ENCODE assay signal across 8 mouse cellular contexts in the genomic region with DNA sequence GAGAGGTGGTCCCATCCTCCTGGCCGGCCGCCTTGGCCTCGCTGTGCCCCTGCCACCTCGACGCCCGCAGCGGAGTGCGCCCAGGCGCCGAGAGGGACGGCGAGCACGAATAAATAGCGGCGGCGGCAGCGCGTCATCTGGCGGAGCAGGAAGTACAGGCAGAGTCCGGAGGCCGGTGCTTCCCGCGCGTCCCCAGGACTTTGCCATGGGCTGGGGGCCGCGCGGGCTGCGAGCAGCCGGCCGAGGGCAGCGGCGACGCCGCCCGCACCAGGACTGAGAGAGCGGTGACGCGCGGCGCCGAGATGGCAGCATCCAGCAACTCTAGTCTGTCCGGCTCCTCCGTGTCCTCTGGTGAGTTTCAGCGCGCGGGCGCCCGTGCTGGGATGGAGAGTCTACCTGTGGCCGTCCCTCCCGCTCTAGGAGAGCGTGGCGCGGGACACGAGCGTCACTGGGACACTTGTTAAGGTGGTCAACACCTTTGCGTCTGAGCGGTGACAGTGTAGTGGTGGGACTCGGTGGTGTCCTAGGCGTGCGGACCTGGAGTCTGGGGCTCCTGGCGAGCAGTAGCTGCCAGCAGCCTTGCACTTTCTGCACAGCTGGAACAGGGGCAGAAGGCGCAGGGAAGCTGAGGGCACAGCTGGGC. TPM values are rescaled to one million over a fixed set of nuclear protein-coding genes. Genes with fewer than 3 reads are reported as not detected.
DNase-seq lines count a peak whose midpoint lies in the region; ATAC-seq and TF ChIP-seq lines count a peak whose summit lies in the region.

No protein-coding gene starts in this region.

- under 1% methylated on average over 61 of the region's 62 CpGs for WGBS in bone marrow, adult 2 months
- WGBS in embryonic facial prominence, embryonic 14.5 days: 0% methylated on average over 36 of the region's 62 CpGs
- under 1% methylated on average over 62 of the region's 62 CpGs for WGBS in lung, embryonic 14.5 days
- under 1% methylated on average over 62 of the region's 62 CpGs for WGBS in neural tube, embryonic 13.5 days

- intact Hi-C loops in heart, postnatal 10 days (cut with DNase I): loop anchor here (5.0 kb wide), 1 partner anchor 258 kb away; no protein-coding TSS in a partner anchor

- H3K4me1 ChIP-seq in bone marrow, adult 2 months (ENCODE audit: control insufficient read depth, insufficient read depth, low read length): no peaks in the 10 kb centered on the region
- H3K4me1 ChIP-seq in embryonic facial prominence, embryonic 14.5 days (ENCODE audit: control insufficient read depth, insufficient read depth, low read length): 0 out of 2 replicates have a peak, but pooled peaks cover 2% of the 10 kb centered on the region
- 0 out of 2 replicates have a peak, but pooled peaks cover 8% of the 10 kb centered on the region for H3K4me1 ChIP-seq in lung, embryonic 14.5 days (ENCODE audit: insufficient read depth)
- H3K4me1 ChIP-seq in neural tube, embryonic 13.5 days (replicated peaks): peaks cover 38% of the 10 kb centered on the region

- peaks cover 10% of the 10 kb centered on the region for H3K27me3 ChIP-seq in embryonic facial prominence, embryonic 14.5 days (replicated peaks; ENCODE audit: control insufficient read depth, insufficient read depth, low read length)
- H3K27me3 ChIP-seq in lung, embryonic 14.5 days (ENCODE audit: insufficient read depth, low read length): peaks cover 15% of the 10 kb centered on the region
- H3K27me3 ChIP-seq in neural tube, embryonic 13.5 days: peaks cover 40% of the 10 kb centered on the region

- no peaks in the 10 kb centered on the region for H3K36me3 ChIP-seq in embryonic facial prominence, embryonic 14.5 days (ENCODE audit: control insufficient read depth, insufficient read depth, low read length)
- H3K36me3 ChIP-seq in lung, embryonic 14.5 days (ENCODE audit: insufficient read depth): no peaks in the 10 kb centered on the region
- no peaks in the 10 kb centered on the region for H3K36me3 ChIP-seq in neural tube, embryonic 13.5 days

- peak overlapping the region; percentile 72 for H3K4me3 ChIP-seq in bone marrow, adult 2 months (replicated peaks; ENCODE audit: control insufficient read depth, low read depth, low read length)
- peak overlapping the region; percentile 64 for H3K4me3 ChIP-seq in embryonic facial prominence, embryonic 14.5 days (ENCODE audit: low read depth, low read length)
- H3K4me3 ChIP-seq in lung, embryonic 14.5 days (ENCODE audit: low read depth, low read length): peak overlapping the region; percentile 68
- peak overlapping the region; percentile 67 for H3K4me3 ChIP-seq in neural tube, embryonic 13.5 days

- peak; percentile 78 for ATAC-seq in embryonic facial prominence, embryonic 14.5 days (ENCODE audit: low read depth)
- peak; percentile 79 for ATAC-seq in lung, embryonic 14.5 days (ENCODE audit: insufficient read depth)
- peak; percentile 74 for ATAC-seq in neural tube, embryonic 13.5 days (ENCODE audit: low read depth)

- TF ChIP-seq POLR2A in bone marrow, adult 2 months (IDR thresholded peaks at IDR 0.05; ENCODE audit: borderline replicate concordance, control insufficient read depth, low read depth, low read length): no peak

- peak; percentile 61 for DNase-seq in CD4-positive, CD25-positive, alpha-beta regulatory T cell, adult 2 months (ENCODE audit: low read depth, low spot score)
- peak; percentile 70 for DNase-seq in embryonic facial prominence, embryonic 14.5 days (ENCODE audit: low spot score)
- DNase-seq in heart, postnatal 10 days: peak; percentile 69 to 71
- DNase-seq in kidney, postnatal 36 days: peak; percentile 75 to 87
- peak; percentile 86 for DNase-seq in lung, embryonic 14.5 days
- peak; percentile 7 to 23 for DNase-seq in thymus, adult 18-20 months

- no peaks in the 10 kb centered on the region for H3K9me3 ChIP-seq in embryonic facial prominence, embryonic 14.5 days (ENCODE audit: control insufficient read depth, low read length)
- peaks cover 4% of the 10 kb centered on the region; the same call in 1 of the 2 replicates for H3K9me3 ChIP-seq in lung, embryonic 14.5 days (ENCODE audit: low read depth, low read length)
- H3K9me3 ChIP-seq in neural tube, embryonic 13.5 days: no peaks in the 10 kb centered on the region

- peak overlapping the region; percentile 72 for H3K9ac ChIP-seq in embryonic facial prominence, embryonic 14.5 days (ENCODE audit: low read depth, low read length)
- H3K9ac ChIP-seq in lung, embryonic 14.5 days: peak overlapping the region; percentile 76
- peak overlapping the region; percentile 94 for H3K9ac ChIP-seq in neural tube, embryonic 13.5 days

- H3K4me2 ChIP-seq in embryonic facial prominence, embryonic 14.5 days (ENCODE audit: low read depth, low read length): peak overlapping the region; percentile 94
- peak overlapping the region; percentile 95 for H3K4me2 ChIP-seq in lung, embryonic 14.5 days
- peak overlapping the region; percentile 78 for H3K4me2 ChIP-seq in neural tube, embryonic 13.5 days

- TF ChIP-seq CTCF in bone marrow, adult 2 months (IDR thresholded peaks at IDR 0.05; ENCODE audit: control insufficient read depth, insufficient read depth, low read length): no peak
- no peak for TF ChIP-seq CTCF in lung, embryonic 14.5 days (IDR thresholded peaks at IDR 0.05; ENCODE audit: low read depth)

- peak overlapping the region; percentile 58; the same call in 1 of the 2 replicates for H3K27ac ChIP-seq in bone marrow, adult 2 months (ENCODE audit: control insufficient read depth, insufficient read depth, low read depth, low read length, poor library complexity)
- H3K27ac ChIP-seq in embryonic facial prominence, embryonic 14.5 days (replicated peaks; ENCODE audit: low read depth, low read length): peak overlapping the region; percentile 80
- H3K27ac ChIP-seq in lung, embryonic 14.5 days (ENCODE audit: low read depth): peak overlapping the region; percentile 90
- peak overlapping the region; percentile 98 for H3K27ac ChIP-seq in neural tube, embryonic 13.5 days (replicated peaks)

RNA-seq across cellular contexts. Expression of a gene that starts 0.6 kb away (rescaled TPM):
- 3.2 and 7.3 TPM in 2 replicates for polyA plus RNA-seq in bone marrow, adult 2 months (2011; ENCODE audit: insufficient read depth, insufficient read length, low replicate concordance, missing spikeins)
- 15.3 and 19.0 TPM in 2 replicates for polyA plus RNA-seq in embryonic facial prominence, embryonic 14.5 days (2014; fragmentation: Nextera tagmentation; extraction: Ambion mirVana)
- 1 to 10 TPM; 5.2 to 6.0 TPM for total RNA-seq in heart, postnatal 10 days (2021)
- 16.4 and 18.1 TPM in 2 replicates for polyA plus RNA-seq in lung, embryonic 14.5 days (2014; fragmentation: Nextera tagmentation; extraction: Ambion mirVana)
- 19.3 and 20.6 TPM in 2 replicates for polyA plus RNA-seq in neural tube, embryonic 13.5 days (2015; fragmentation: Nextera tagmentation; extraction: Ambion mirVana)

Comparison
In these comparisons a context has a peak if more than half of its experiments do, and no peak if none do; other contexts are left out.
1. Peak in every context shown above with its lines: DNase-seq, ATAC-seq, H3K4me3 ChIP-seq and H3K27ac ChIP-seq.
2. DNase-seq: peak in every context shown above with its lines; median percentile 86 in lung, embryonic 14.5 days; 81 in kidney, postnatal 36 days; 70 in embryonic facial prominence, embryonic 14.5 days; 70 in heart, postnatal 10 days; 61 in CD4-positive, CD25-positive, alpha-beta regulatory T cell, adult 2 months; 15 in thymus, adult 18-20 months.